Mouse (Mus musculus) retina, embryonic 14.5 days (tissue): ENCODE results near the gene Unc13c.

Source experiments
- DNase-seq: peaks from one replicate; pipeline ENCODE4 v3.0.0-alpha.2; 2015; ENCODE audit warnings: low spot score

The Unc13c gene

DNA sequence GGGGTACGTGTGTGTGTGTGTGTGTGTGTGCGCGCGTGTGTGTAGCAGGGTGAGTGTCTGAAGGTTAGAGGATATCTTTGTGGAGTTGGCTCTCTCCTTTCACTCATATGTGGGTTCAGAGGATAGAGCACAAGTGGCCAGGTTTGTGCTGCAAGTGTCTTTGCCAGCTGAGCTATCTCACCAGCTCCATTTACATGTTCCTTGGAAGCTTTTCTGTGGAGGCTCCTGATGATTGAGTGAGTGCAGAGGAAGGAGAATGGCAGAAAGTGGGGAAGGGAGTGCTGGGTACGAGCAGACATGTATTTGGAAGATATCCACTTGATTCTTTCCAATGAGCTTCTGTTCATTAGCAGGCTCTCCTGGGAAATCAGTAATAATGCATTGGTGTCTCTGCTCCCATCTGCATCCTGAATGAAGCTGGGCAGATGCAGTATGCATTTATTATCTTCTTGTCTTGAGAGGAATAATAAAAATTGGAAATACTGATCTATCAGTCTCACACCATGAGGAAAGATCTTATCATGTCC lies 86.3 kb downstream of the Unc13c start:
- DNase-seq: no peak

DNA sequence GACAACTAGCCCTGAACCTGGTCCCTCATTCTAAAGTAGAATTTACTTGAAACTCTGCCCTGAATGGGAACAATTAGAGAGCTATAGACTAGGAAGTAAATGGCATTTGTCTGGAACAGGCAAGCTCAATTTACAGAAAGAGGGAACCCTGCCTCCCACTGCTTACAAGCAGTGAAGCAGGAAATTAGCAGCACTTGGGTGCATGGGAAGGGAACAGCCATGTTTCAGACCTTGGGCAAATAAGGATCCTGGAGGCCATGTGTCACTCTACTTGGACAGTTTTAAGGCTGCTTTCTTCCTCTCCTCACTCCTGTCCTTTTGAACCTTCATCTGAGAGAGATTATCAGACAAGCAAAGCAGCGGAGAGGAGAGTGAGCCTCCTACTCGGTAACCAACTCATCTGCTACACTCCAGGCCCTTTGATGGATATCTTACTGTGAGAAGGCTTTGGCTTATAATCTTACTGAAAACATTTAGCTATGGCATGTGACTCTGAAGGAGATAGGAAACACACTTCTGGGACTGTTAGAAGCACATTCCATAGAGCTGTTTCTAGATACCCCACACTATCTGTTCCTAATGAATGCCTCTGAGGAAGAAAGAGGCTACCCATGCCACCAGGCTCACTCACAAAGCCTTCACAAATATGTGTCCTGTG lies 101.2 kb downstream of the Unc13c start:
- DNase-seq: no peak

DNA sequence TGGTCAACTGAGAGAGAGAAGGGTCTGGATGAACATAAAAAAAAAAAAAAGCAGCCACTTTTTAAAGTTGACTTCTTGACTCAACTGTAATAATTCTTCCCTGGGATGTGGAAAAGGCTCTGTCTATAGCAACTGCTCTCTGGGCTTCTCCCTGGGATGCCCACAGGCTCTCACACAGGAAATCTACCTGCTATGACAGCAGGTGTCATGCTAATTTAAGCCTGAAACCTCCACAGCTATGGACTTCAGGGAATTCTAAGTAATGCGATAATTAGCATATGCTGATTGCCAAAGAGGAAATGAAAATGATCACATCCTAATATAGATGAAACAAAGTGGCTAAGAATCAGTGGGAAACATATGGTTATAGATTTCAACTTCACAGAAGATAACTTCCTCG lies 102.1 kb downstream of the Unc13c start:
- no peak for DNase-seq

DNA sequence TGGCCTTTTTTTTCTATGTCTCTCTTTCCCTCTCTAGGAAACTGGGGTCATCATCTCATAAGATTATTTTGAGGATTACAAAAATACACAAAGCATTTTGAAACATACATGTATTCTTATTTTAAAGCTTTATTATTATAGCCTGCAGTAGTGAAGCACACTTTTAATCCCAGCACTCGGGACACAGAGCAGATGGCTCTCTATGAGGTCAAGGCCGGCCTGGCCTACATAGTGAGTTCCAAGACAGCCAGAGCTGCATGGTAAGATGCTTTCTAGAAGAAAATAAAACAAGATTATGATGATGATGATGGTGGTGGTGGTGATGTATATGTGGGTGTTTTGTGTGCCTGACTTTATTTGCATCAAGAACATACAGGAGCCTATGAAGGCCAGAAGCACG lies 109.3 kb downstream of the Unc13c start:
- DNase-seq: no peak

DNA sequence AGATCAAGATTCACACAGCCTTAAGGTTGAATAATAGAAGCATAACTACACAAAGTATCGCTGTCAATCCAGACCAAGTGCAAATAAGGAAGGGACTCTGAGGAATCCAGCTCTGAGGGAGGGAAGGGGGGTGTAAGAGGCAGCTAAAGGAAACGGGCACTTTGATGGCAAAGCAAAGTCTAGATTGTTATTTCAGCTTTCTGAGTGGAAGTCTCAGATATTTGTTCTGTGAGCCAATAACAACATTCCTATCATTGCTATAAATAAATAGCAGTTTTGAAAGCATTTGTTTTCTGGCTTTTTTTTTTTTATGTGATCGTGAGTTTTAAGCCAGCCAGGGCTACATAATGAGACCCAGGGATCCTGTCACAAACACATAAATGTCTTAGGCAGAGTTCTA lies 114.5 kb downstream of the Unc13c start:
- no peak for DNase-seq

DNA sequence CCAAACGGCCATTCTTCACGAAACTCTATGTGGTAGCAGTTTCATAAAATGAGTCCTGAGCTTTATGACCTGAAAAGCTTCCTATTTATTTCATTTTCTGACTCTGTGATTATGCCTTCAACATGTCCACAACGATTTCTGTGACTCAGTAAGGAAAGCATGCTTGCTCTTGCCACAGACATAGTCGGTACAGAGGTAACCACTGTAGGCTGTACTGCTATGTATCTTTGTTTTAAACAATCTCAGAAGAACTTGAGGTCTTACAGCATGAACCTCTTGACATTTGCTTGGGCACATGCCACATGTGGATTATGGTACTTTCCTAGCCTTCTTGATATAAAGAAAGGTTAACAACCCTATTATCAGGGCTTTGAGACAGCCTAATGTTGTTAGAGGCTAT lies 162.1 kb downstream of the Unc13c start:
- no peak for DNase-seq

DNA sequence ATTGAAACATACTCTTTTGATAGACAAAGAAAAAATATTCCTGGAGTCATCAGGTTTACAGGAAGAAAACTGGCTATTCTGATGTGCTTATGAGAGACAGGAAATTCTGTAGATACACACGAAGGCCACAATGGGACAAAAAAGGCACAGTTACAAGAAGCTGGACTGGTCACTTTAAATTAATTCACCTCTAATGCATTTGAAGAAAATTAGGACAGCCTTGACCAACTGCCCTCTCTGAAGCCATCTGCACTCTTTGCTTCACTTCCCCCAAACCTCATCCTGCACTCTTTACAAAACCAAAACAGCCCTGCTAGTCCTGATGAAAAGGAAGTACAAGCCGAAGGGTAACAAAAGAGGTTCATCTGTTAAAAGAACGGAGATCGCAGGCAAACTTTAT lies 194.2 kb downstream of the Unc13c start:
- DNase-seq: no peak

DNA sequence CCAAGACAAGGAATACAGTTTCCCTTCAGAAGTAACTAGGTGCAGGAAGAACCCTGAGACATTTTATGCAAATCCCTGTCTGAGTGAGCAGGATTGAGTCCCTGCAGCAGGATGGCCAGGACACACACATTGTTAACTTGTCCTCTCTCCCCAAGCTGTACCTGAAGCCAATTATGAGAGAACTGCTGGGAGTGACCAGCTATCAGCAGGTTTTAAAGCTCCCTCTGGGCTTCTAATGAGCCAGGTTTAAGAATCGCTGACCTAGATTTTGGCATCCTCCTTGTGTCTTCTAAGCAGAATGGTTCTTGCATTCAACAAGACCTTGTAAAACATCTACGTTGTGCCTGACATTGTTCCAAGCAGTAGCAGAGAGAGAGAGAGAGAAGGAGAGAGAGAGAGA lies 213.6 kb downstream of the Unc13c start:
- DNase-seq: no peak

DNA sequence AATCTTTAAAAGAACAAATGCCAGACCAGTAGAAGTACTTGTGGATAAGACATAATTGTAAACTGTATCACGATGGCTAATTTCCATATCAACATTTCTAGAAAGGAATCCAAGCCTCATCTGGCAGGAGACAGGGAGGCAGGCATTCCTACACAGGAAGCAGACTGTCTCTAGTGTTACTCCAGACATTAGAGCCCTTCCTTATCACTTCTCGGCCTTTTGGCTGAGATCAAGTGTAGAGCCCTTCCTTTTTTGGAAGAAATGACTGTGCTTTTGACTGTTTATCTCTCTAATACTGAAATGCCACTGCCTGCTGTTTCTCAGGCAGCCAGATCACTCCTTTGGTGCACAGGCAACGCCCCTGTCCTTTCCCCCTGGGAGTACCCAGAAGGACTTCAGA lies 215.3 kb downstream of the Unc13c start:
- no peak for DNase-seq

DNA sequence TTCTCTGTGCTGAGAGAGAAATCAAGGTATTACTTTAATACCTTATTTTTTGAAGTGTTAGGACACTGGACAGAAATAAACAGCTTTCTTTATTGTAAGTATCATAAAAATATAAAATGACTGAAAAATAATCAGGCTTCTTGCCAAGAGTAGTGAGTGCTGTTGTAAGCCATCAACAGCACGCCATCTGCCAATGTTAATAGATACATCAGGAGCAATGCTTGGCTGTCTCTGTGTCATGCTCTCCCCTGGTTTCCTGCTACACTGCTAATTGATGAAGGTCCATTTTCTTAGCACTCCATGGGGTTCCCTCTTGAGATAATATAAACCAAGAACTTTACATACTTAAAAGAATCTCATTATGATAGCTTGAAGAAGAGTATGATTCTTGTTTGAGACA lies 217.4 kb downstream of the Unc13c start:
- no peak for DNase-seq

DNA sequence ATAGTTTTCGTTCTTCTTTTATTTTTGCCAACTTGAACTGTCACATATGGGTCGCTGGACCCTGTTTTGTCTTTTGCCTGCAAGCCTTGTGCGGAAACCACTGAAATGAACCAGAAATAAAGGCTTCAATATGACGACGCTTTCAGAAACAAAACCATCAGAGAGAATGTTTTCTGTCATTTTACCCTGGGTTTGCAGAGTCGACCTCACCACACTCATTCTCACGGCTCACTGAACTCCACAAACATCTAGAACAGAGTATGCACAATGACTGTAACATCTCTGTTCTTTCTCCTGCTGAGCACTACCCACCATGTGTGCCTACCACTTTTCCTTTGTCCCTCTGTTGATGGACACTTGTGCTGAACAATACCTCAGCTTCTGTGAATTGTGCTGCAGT lies 234.3 kb downstream of the Unc13c start:
- DNase-seq: peak; percentile 17

DNA sequence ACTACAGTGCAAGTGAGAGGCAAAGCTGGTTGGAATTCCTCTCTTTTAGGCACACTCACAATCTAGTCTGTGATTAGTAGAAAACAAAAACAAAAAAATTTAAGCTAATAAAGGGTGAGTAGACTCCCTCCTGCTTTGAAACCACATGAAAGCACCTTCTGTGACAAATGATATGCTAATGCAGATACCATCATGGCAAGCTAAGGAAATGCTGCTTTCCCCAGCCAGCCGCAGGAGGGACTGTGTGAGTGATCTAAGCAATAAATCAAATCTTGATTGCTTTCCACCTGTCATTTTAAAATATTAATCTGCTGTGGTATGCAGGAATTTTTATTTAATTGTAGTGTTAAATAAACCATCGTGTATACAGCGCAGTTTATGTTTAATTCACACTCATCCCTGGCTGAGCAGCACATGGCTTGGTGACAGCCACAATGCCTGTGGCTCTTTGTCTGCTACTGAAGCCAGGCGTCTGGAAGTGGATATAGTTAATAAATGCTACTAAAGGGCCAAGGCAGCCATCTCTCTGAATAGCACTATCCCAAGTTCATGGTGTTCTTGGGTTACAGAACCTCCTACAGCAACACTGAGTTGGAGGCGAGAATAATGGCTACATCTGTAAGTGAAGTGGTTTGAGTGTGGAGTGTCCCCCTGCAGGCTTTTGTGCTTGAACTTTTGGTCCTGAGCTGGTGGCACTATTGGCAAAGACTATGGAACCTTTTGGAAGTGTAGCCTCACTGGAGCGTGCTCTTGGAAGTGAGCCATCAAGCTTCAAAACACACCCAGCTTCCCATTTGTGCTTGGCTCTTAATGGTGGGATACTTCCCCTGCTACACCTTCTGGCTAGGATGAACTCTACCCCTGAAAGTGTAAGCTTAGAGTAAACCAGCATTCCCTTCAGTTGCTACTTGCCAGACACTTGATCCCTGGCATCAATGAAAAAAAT lies 242.8 kb downstream of the Unc13c start:
- DNase-seq: no peak

DNA sequence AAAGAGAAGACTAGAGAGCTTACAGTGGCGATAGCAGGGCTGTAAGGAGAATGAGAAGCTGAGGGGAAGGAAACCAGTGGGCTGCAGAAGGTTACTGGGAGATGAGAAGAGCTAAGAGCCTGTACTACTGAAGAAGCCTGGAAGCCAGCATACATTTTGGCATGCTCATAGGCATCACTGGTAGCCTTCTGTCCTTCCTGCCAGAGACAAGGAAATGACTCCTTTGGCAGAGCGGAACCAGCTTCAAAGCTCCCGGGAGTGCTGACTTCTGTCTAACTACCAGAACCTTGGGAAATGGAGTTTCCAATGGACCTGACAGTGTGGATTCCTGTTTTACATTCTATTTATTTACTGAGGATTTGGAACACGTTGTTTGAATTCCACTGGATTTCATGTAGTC lies 244.0 kb downstream of the Unc13c start:
- DNase-seq: no peak

DNA sequence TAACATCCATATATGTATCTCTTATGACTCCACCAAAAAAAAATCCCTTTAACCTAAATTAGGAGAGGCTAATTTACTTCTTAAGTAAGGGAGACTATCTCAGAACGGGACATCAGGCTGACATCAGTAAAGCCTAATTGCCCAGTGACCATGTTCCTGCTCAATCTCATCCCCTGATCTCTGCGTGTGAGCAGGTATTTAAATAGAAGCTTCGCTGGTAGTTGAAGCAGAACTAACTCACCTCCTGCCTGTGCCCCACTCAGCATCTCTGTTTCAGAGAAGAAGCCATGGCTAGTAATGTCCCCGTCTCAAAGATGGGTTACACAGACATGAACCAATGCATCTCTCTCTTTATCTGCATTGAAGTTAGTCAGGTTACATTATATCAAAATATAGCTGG lies 255.3 kb downstream of the Unc13c start:
- DNase-seq: peak; percentile 15

DNA sequence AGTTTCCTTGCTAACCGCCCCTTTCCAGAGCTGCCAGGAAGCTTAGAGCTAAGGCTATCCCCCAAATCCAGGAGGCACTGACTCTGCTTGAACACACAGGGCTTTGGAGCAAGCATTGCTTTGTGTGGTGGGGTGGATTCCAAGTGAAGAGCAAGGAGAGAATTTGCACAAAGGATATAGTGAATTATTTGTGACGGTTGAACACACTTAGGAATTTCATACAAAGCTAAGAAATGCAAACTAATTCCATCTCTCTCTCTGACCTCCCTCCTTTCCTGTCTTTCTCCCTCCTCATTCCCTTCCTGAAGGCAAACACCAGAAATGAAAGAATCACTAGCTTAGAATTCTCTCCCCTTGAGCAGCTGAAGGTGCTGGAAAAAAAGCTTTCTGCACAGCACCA lies 271.7 kb downstream of the Unc13c start:
- no peak for DNase-seq

DNA sequence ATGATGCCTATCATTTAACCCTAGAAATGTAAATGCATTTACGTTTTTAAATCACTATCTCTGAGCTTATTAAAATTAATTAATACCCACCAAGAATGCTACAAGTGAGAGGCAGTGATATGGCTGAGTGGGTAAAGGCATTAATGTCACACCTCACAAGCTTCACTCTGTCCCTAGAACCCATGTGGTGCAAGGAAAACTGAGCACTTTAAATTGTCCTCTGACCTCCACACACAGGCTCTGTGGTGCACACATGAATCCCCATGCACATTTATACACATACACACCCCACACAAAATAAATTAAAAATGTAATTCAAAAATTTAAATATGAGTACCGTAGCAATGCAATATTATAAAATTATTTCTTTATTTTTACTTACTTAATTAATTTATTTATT lies 287.2 kb downstream of the Unc13c start:
- no peak for DNase-seq

DNA sequence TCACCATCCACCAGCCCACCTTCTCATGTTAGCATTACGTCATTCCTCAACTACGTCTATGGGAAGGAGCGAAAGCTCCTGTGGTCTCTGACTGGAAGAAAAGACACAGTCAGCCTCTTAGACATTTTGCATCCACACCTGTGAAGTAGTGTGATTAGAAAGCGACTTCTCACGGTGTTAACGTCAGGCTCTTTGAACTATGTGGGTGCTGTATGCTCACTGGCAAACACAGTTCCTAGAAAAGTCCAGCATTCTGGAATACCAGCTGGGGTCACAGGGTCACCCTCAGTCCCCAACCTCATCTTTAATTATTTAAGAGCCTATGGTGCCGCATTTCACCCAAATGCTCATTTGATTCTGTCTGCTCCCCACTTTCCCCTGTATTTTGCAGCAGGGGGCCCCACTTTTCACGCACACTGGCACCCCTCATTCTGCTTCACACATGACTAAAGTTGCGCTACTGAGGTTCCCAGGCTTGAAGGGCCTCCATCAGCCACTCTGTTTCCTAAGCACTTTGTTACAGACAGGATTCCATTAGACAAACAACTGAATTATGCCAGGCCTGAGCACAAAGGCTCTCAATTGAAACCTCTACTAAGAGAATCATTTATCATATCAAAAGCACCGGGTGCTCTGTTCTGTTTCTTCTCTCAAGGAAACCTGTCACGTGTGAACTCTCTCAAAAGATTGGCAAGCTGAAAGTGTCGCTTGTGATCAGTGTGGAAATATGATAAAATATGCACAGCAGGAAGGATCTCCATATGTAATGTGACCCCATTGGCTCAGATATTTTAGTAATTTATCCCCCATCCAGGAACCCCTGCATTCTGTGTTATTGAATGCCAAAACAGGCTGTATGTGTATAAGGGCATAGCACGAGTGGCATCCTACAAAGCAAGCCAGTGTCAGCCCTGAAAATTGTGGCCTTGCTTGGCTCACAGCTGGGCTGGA lies 287.9 kb downstream of the Unc13c start:
- DNase-seq: no peak

DNA sequence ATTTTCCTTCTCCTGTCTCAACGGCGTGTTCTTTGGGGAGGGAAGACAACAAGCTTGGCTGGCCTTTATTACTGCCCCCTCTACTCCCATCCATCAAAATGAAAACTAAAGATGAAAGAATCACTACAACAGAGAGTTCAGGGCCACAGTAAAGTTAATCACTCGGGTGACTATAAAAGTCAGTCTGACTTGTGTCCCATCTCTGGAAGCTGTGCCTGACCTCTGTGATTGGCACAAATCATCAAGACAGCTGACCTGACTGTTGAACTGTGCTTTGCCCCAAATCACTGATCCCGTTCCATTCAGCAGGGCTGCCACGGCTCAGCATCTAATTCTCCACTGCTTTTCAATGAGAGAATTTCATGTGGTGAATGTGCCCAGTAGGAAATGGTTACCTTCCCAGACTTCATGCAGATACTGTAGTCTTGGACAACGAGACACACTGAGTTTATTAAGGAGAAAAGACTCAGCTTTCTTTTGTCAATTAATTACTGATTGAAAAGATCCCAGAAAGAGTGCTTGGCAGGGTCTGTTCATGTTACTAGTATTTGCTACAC lies 297.0 kb downstream of the Unc13c start:
- DNase-seq: no peak

DNA sequence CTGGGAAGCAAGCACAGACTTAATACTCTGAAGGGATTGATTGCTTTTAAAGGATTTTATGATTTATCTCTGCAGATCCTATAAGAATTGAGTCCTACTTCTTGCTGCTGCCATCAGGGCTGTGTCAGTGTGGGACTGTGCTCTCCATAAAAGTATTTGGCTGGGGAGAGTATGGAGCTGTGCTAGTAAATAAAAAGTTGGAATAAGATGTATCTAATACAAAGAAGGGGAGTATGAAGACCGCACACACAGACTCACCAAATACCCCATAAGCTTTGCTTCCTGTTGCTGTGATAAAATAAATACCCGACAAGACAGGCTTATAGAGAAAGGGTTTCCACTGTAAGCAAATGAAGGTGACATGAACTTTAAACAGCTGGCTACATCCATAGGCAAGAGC lies 298.7 kb downstream of the Unc13c start:
- DNase-seq: no peak

DNA sequence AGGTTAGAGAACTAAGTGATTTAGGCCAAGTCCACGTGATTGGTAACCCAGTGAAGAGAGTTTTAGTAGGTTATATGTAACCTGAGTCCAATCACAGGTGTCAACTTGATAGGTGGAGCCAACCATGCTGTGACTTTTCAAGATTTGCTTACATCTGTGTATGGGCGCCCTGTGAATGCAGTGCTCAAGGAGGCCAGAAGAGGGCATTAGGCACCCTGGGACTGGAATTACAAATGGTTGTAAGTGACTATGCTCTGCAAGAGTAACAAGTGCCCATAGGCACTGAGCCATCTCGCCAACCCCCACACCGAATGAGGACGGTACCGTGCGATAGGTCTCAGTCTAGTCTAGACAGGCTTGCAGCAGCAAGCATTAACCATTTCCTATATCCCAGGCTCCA lies 305.9 kb downstream of the Unc13c start:
- DNase-seq: no peak

DNA sequence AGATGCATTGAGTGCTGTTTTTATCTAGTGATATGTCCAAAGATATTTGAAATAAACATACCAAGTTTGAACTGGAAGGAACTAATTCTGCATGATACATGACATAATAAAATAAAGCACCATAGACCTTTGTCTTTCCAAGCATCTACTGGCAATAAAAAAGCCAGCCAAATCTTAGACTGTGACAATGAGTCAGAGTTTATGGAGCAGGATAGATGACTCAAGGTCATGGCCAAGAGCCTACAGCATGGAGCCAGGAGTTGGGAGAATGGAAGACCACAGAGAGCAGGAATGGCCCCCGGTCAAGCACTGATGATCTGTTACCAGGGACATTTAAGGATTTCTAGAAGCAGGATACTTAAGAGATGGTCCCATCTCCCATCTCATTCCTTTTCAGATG lies 319.7 kb downstream of the Unc13c start:
- DNase-seq: no peak

DNA sequence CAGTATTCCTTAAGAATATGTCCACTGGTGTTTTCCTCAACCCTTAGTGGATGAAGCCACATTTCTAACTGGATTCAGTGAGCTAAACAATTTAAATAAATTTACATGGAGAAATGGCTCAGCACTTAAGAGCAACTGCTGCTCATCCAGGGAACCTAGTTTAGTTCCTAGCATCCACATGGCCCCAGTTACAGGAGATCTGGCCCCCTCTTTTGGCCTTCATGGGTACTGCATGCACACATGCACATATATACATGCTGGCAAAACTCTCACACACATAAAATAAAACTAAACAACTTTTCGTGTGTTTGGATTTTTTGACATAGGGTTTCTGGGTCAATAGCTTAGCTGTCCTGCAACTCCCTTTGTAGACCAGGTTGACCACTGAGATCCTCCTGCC lies 330.6 kb downstream of the Unc13c start:
- DNase-seq: no peak
